Mouse (Mus musculus): ENCODE data around the gene Nle1. TPM values are rescaled to one million over a fixed set of nuclear protein-coding genes. Genes with fewer than 3 reads are reported as not detected.

Nle1 gene
- total RNA-seq, 2 experiments from 2014 or later, result 12.6 to 12.7 TPM

Other genes with a start within 250 kb of the Nle1 start
- gene Cct6b, start 144.1 kb downstream of the Nle1 start, total RNA-seq (2021), result under 1 TPM in 1 of 2 experiments, not detected in 1; 0.33 TPM
- 10 to 100 TPM; 15.3 to 16.5 TPM for gene Zfp830, start 144.1 kb downstream of the Nle1 start, total RNA-seq (2021)
- 10 to 100 TPM; 20.6 to 21.9 TPM for gene Lig3, start 127.3 kb downstream of the Nle1 start, total RNA-seq (2021)
- gene Rffl, start 37.2 kb downstream of the Nle1 start, total RNA-seq (2021), result 1 to 10 TPM; 5.0 to 6.5 TPM
- gene Rad51d, start 17.8 kb downstream of the Nle1 start, total RNA-seq (2021), result 1 to 10 TPM; 8.0 to 8.3 TPM
- gene Fndc8, start 16.3 kb downstream of the Nle1 start, total RNA-seq (2021), result not detected
- gene Unc45b, start 2.1 kb upstream of the Nle1 start, total RNA-seq (2021), result 100 to 1,000 TPM; 162 to 164 TPM
- 10 to 100 TPM; 78.3 to 87.2 TPM for gene Slfn5, start 42.9 kb upstream of the Nle1 start, total RNA-seq (2021)
- 1 to 10 TPM; 1.2 to 2.3 TPM for gene Slfn9, start 83.4 kb upstream of the Nle1 start, total RNA-seq (2021)
- gene Slfn8, start 112.4 kb upstream of the Nle1 start, total RNA-seq (2021), result under 1 TPM; 0.22 to 0.46 TPM
- 1 to 10 TPM; 3.5 to 4.8 TPM for gene Slfn2, start 156.7 kb upstream of the Nle1 start, total RNA-seq (2021)
- gene Slfn1, start 208.4 kb upstream of the Nle1 start, total RNA-seq (2021), result under 1 TPM in 1 of 2 experiments, not detected in 1; 0.41 TPM